Mouse (Mus musculus) thymus, adult 2 months (tissue): ENCODE measurements at regions not wholly inside any gene's neighbourhood (a gene's known extent, or its start where the extent isn't known, plus 50 kb on each side); places are given as distances from the start of the nearest gene placed in this dataset.
"Not testable (repeated sequence)": the region's sequence is repeated elsewhere in the genome, so short reads cannot be mapped to it uniquely, and the experiment has no call there.

Experiments
- DNase-seq: peaks from one replicate; pipeline ENCODE4 v3.0.0; 2021
- H3K27ac ChIP-seq: fragments of 200-500 bp; 2 replicates; pipeline ENCODE4 v1.5.1; 2012; ENCODE audit warnings: low read length, control low read depth; ENCODE audit not compliant: control insufficient read depth, insufficient read depth
- H3K27me3 ChIP-seq: fragments of 200-500 bp; 2 replicates; pipeline ENCODE4 v1.6.1; 2012; ENCODE audit warnings: mild to moderate bottlenecking, low read length, moderate library complexity, mixed read lengths; ENCODE audit not compliant: control insufficient read depth, insufficient read depth
- H3K36me3 ChIP-seq: fragments of 200-500 bp; 2 replicates; pipeline ENCODE4 v1.6.1; 2012; ENCODE audit warnings: mild to moderate bottlenecking, low read length, moderate library complexity; ENCODE audit not compliant: control insufficient read depth, insufficient read depth
- H3K4me1 ChIP-seq: fragments of 200-500 bp; replicated peaks from 2 replicates; pipeline ENCODE4 v1.6.1; 2012; ENCODE audit warnings: low read length; ENCODE audit not compliant: control insufficient read depth, insufficient read depth
- H3K4me3 ChIP-seq: fragments of 200-500 bp; 2 replicates; pipeline ENCODE4 v1.5.1; 2012; ENCODE audit warnings: mild to moderate bottlenecking, low read length, control low read depth, moderate library complexity; ENCODE audit not compliant: control insufficient read depth, insufficient read depth
- CTCF ChIP-seq: fragments of 200-500 bp; IDR thresholded peaks from 2 replicates; pipeline ENCODE4 v1.5.1; 2012; ENCODE audit warnings: mild to moderate bottlenecking, control low read depth, low read length, moderate library complexity, borderline replicate concordance; ENCODE audit not compliant: control insufficient read depth, poor library complexity, insufficient read depth; ENCODE audit errors: extremely low read depth
- POLR2A ChIP-seq: fragments of 200-500 bp; IDR thresholded peaks from 2 replicates; pipeline ENCODE4 v1.6.1; 2012; ENCODE audit warnings: mild to moderate bottlenecking, low read length, control low read depth, moderate library complexity; ENCODE audit not compliant: control insufficient read depth, poor library complexity, insufficient read depth; ENCODE audit errors: extremely low read depth
- WGBS: fragments of 180-500 bp; shearing (Covaris S2); methylation state at CpG from one replicate; pipeline ENCODE4 v1.1.7; 2018; 5-methylcytosine and 5-hydroxymethylcytosine counted together

GRCm38 (mm10) chr4:21464456-21464855 is 221.3 kb downstream of the Prdm13 start:
- DNase-seq = no peak
- no peak for TF ChIP-seq POLR2A
- no peak for TF ChIP-seq CTCF
- H3K4me1 ChIP-seq = no peaks in the 10 kb centered on the region
- H3K27ac ChIP-seq = no peak overlapping the region
- no peaks in the 10 kb centered on the region for H3K36me3 ChIP-seq
- 88% methylated on average over 2 of the region's 2 CpGs for WGBS
- no peak overlapping the region for H3K4me3 ChIP-seq
- no peaks in the 10 kb centered on the region for H3K27me3 ChIP-seq

DNA sequence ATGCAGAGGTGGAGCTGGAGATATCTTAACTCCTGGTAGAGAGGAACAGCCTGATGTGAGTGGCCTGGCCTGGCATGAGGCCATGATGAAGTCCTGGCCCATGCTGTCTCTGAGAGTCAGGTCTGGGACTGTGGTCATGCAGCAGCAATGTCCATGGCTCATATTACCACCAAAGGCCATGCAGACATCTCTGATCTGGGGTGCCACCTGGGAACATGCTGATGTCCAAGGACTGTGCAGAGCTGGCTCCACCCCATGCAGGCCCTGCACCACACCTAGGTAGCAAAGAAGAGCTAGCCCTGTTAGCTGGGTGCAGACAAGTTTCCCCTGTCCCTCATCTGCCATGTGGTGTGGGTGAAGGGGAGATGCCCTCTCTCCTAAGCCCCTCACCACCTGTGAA is 244.5 kb downstream of the Prdm13 start:
- TF ChIP-seq POLR2A = no peak
- no peak for TF ChIP-seq CTCF
- Histone ChIP-seq H3K27ac (no peak overlapping the region), H3K27me3 (no peaks in the 10 kb centered on the region), H3K4me3 (no peak overlapping the region), H3K4me1 (no peaks in the 10 kb centered on the region), H3K36me3 (no peaks in the 10 kb centered on the region)
- DNase-seq = no peak

DNA sequence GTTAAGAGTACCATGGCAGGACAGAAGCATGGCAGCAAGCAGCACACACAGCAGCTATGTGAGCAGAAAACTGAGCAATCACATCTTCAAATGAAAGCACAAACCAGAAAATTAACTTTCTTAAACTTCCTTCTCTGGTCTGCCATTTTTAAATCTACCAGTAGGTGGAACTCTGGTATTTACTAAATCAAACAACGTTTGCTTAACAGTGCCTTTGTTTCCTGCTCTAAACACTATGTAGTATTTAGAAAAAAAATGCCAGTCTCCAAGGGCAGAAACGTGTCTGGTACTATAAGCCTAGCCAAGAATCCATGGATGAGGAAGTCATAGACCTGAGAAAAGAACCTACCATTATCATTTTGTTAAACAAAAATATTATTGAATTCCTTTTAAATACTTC is 249.1 kb downstream of the Prdm13 start:
- TF ChIP-seq POLR2A = no peak
- no peak for TF ChIP-seq CTCF
- no peaks in the 10 kb centered on the region for H3K27me3 ChIP-seq
- no peak overlapping the region for H3K4me3 ChIP-seq
- 18% methylated on average over 2 of the region's 2 CpGs for WGBS
- H3K36me3 ChIP-seq = no peaks in the 10 kb centered on the region
- no peak for DNase-seq
- H3K27ac ChIP-seq = no peak overlapping the region
- H3K4me1 ChIP-seq = no peaks in the 10 kb centered on the region

DNA sequence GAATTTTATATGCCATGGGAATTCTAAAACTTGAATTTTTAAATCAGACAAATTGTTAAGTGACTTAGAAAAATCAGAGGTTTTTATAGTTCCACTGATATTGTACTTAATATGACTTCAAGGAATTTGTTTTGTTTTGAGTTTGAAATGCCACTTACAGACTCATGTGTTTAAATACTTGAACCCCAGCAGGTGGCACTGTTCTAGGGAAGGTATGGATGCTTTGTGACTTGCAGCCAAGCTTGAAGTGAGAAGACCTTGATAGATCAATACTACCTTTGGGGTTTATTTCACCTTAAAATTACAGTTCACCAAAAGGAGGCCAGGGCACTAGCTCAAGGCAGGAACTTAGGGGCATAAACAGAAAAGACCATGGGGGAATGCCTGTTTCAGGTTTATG is 277.9 kb downstream of the Prdm13 start:
- Histone ChIP-seq H3K36me3 (no peaks in the 10 kb centered on the region), H3K27ac (no peak overlapping the region), H3K27me3 (no peaks in the 10 kb centered on the region), H3K4me3 (no peak overlapping the region), H3K4me1 (no peaks in the 10 kb centered on the region)
- DNase-seq = no peak
- TF ChIP-seq POLR2A (no peak), CTCF (no peak)

- no peak for TF ChIP-seq POLR2A
- TF ChIP-seq CTCF = no peak
- Histone ChIP-seq H3K27ac (no peak overlapping the region), H3K27me3 (no peaks in the 10 kb centered on the region), H3K4me1 (no peaks in the 10 kb centered on the region), H3K36me3 (no peaks in the 10 kb centered on the region), H3K4me3 (no peak overlapping the region)
- WGBS = 29% methylated on average over 1 of the region's 1 CpGs
- no peak for DNase-seq
Observed at GRCm38 (mm10) chr4:21369314-21369713, 316.4 kb downstream of the Prdm13 start.

DNA sequence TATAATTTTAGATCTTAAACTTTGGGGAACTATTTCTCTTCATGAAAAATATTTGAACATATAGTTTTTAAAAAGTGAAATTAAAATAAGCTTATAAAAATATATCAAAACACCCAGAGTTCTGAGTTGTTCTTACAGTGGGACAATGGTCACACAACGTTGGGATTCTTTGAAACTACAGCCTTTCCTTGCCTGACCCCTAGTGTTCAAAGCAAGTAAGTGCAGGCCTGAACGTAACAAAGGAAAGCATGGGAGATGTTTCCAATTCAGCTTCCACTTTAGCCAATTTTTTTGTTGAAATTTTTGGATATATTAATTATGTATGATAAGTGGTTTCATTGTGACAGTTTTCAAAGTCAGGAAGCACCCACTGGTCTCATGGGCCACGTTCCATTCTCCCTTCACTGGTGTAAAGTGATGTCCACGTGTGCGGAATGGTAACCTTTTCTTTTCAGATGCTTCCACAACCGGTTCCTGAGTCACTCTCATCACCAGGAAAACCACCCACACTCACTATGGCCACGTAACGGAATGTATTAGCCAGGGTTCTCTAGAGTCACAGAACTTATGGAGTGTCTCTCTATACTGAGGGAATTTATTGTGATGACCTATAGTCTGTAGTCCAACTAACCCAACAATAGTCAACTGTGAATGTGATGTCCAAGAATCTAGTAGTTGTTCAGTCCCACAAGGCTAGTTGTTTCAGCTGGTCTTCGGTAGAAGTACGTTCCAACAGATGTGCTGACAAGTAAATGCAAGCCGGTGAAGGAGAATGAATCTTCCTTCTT is 317.3 kb downstream of the Prdm13 start:
- Histone ChIP-seq H3K27me3 (no peaks in the 10 kb centered on the region), H3K36me3 (no peaks in the 10 kb centered on the region), H3K4me1 (no peaks in the 10 kb centered on the region), H3K27ac (no peak overlapping the region), H3K4me3 (no peak overlapping the region)
- no peak for DNase-seq
- TF ChIP-seq CTCF (no peak), POLR2A (no peak)
- WGBS = 77% methylated on average over 11 of the region's 11 CpGs

DNA sequence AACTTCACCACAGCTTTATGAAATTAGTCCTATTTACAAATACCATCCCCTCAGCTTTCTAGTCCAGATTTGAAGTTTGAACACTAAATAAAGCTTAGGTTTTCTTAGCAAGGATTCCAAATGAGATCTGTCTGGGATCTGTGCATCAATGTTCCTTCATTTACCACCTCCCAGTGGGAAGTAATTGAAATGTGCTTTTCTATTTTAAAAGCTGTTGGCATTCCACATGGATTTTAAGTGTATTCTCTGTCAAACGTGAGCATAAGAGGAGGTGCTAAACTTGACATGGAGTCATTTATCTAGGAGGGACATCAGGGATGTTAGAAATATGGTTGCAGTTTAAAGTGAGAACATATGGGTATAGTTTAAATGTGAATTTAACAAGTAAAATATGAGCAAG is 364.0 kb downstream of the Prdm13 start:
- TF ChIP-seq CTCF (no peak), POLR2A (no peak)
- Histone ChIP-seq H3K27ac (no peak overlapping the region), H3K36me3 (no peaks in the 10 kb centered on the region), H3K4me1 (no peaks in the 10 kb centered on the region), H3K27me3 (no peaks in the 10 kb centered on the region), H3K4me3 (no peak overlapping the region)
- WGBS = 58% methylated on average over 1 of the region's 1 CpGs
- DNase-seq = no peak

- H3K27me3 ChIP-seq, DNase-seq, H3K36me3 ChIP-seq, H3K27ac ChIP-seq, H3K4me3 ChIP-seq, H3K4me1 ChIP-seq: not testable (repeated sequence)
- WGBS = 90% methylated on average over 2 of the region's 2 CpGs
Observed at GRCm38 (mm10) chr4:21309239-21309638, 376.5 kb downstream of the Prdm13 start.
